Comparison of ENCODE assay signal across 12 mouse cellular contexts in the genomic region with DNA sequence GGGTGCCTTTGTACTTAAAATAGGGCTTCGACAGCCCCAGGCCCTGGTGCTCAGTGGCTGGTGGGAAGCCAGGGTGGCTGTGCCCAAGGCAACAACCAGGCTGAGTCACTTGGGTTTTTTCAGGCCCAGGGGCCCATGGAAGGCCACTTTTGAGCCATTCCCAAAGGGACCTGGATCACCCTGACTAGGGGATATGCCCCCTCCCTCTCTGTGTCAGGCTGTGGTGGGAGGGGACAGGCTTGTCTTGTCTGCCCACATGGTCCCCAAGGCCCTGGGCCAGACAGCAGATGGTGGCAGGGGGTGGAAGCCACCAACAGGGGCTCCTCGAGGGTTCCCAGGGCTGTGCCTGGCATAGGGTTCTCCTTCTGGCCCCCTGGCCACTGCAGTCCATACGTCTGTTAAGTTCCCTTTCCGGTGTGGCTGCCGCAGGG. TPM values are rescaled to one million over a fixed set of nuclear protein-coding genes. Genes with fewer than 3 reads are reported as not detected.
A peak's percentile ranks its signal among the peaks of the same experiment; 100 is the strongest.
DNase-seq lines count a peak whose midpoint lies in the region; ATAC-seq and TF ChIP-seq lines count a peak whose summit lies in the region.
"Had no signal": no experiment of that assay in that cellular context is flagged by ENCODE, and none has a peak within 500 bp of the region (broad histone marks: within the 10 kb centered on the region; RNA-seq: fewer than 3 reads in every experiment).

No protein-coding gene starts in this region.

- DNase-seq in cerebellum, adult 2 months = peak; percentile 64 to 70
- no peak for DNase-seq in cerebellum, adult 8-10 months
- no peak for DNase-seq in ovary, postnatal 10 days (ENCODE audit: low spot score)
- DNase-seq: embryo, embryonic 11 days; kidney, adult 11 months had no signal

- H3K9me3 ChIP-seq in midbrain, embryonic 12.5 days = no peaks in the 10 kb centered on the region; the same call in 1 of the 2 replicates
- no peaks in the 10 kb centered on the region for H3K9me3 ChIP-seq in midbrain, embryonic 15.5 days
- H3K9me3 ChIP-seq in forebrain, embryonic 16.5 days (ENCODE audit: control insufficient read depth, low read length) = no peaks in the 10 kb centered on the region
- no peaks in the 10 kb centered on the region for H3K9me3 ChIP-seq in stomach, embryonic 14.5 days (ENCODE audit: control insufficient read depth, low read depth, low read length)
- H3K9me3 ChIP-seq: lung, embryonic 15.5 days had no signal

- H3K9ac ChIP-seq in midbrain, embryonic 12.5 days (replicated peaks) = no peak overlapping the region
- H3K9ac ChIP-seq in midbrain, embryonic 15.5 days = no peak overlapping the region
- H3K9ac ChIP-seq in forebrain, embryonic 16.5 days (replicated peaks; ENCODE audit: low read depth, low read length) = no peak overlapping the region
- H3K9ac ChIP-seq in stomach, embryonic 14.5 days (replicated peaks; ENCODE audit: low read depth, low read length) = no peak overlapping the region
- H3K9ac ChIP-seq: lung, embryonic 15.5 days had no signal

- TF ChIP-seq CTCF in cerebellum, adult 2 months (IDR thresholded peaks at IDR 0.05; ENCODE audit: borderline replicate concordance, insufficient read depth, low read depth, low read length) = no peak

- no peak for TF ChIP-seq POLR2A in cerebellum, adult 2 months (IDR thresholded peaks at IDR 0.05; ENCODE audit: borderline replicate concordance, insufficient read depth, low read length)

- H3K4me3 ChIP-seq in cerebellum, adult 2 months (replicated peaks; ENCODE audit: insufficient read depth, low read depth, low read length) = no peak overlapping the region
- no peak overlapping the region for H3K4me3 ChIP-seq in midbrain, embryonic 12.5 days
- H3K4me3 ChIP-seq in midbrain, embryonic 15.5 days = no peak overlapping the region
- H3K4me3 ChIP-seq in forebrain, embryonic 16.5 days (replicated peaks; ENCODE audit: low read length) = no peak overlapping the region
- no peak overlapping the region for H3K4me3 ChIP-seq in stomach, embryonic 14.5 days (ENCODE audit: low read depth, low read length)
- H3K4me3 ChIP-seq: lung, embryonic 15.5 days had no signal

- ATAC-seq in midbrain, embryonic 12.5 days (ENCODE audit: low FRiP score, low read depth) = no peak
- ATAC-seq in midbrain, embryonic 15.5 days (replicated peaks) = no peak
- peak; percentile 7; the same call in 1 of the 2 replicates for ATAC-seq in forebrain, embryonic 16.5 days
- no peak for ATAC-seq in stomach, embryonic 14.5 days (ENCODE audit: insufficient number of reproducible peaks, insufficient read depth, low FRiP score, low read depth)
- ATAC-seq in monocyte, adult 5-6 weeks (replicated peaks; ENCODE audit: insufficient number of reproducible peaks, low FRiP score, low TSS enrichment, poor library complexity, severe bottlenecking) = no peak

- H3K27me3 ChIP-seq in cerebellum, adult 2 months (ENCODE audit: control insufficient read depth, insufficient read depth, low read length) = no peaks in the 10 kb centered on the region
- no peaks in the 10 kb centered on the region for H3K27me3 ChIP-seq in midbrain, embryonic 12.5 days
- no peaks in the 10 kb centered on the region for H3K27me3 ChIP-seq in midbrain, embryonic 15.5 days (replicated peaks)
- H3K27me3 ChIP-seq in forebrain, embryonic 16.5 days (replicated peaks; ENCODE audit: control insufficient read depth, insufficient read depth, low read length) = no peaks in the 10 kb centered on the region
- no peaks in the 10 kb centered on the region for H3K27me3 ChIP-seq in stomach, embryonic 14.5 days (ENCODE audit: control insufficient read depth, insufficient read depth, low read length)
- H3K27me3 ChIP-seq: CH12.LX; lung, embryonic 15.5 days had no signal

- H3K36me3 ChIP-seq in midbrain, embryonic 12.5 days = peaks cover 45% of the 10 kb centered on the region
- H3K36me3 ChIP-seq in midbrain, embryonic 15.5 days (replicated peaks) = peaks cover 27% of the 10 kb centered on the region
- peaks cover 25% of the 10 kb centered on the region for H3K36me3 ChIP-seq in forebrain, embryonic 16.5 days (ENCODE audit: control insufficient read depth, insufficient read depth)
- peaks cover 41% of the 10 kb centered on the region for H3K36me3 ChIP-seq in stomach, embryonic 14.5 days (ENCODE audit: control insufficient read depth, insufficient read depth, low read length)

- WGBS in cerebellum, adult 2 months = 7% methylated on average over 5 of the region's 5 CpGs
- WGBS in midbrain, embryonic 12.5 days = 75% methylated on average over 5 of the region's 5 CpGs
- WGBS in midbrain, embryonic 15.5 days = 57% methylated on average over 5 of the region's 5 CpGs
- WGBS in forebrain, embryonic 16.5 days = 53% methylated on average over 5 of the region's 5 CpGs
- WGBS in stomach, embryonic 14.5 days = 75% methylated on average over 5 of the region's 5 CpGs

- H3K27ac ChIP-seq in cerebellum, adult 2 months (ENCODE audit: insufficient read depth, low read length) = peak overlapping the region; percentile 64
- peak overlapping the region; percentile 20; the same call in 1 of the 2 replicates for H3K27ac ChIP-seq in midbrain, embryonic 12.5 days (replicated peaks)
- no peak overlapping the region; the same call in 1 of the 2 replicates for H3K27ac ChIP-seq in midbrain, embryonic 15.5 days
- no peak overlapping the region for H3K27ac ChIP-seq in forebrain, embryonic 16.5 days (ENCODE audit: low read length)
- peak overlapping the region; percentile 44; the same call in 1 of the 2 replicates for H3K27ac ChIP-seq in stomach, embryonic 14.5 days (ENCODE audit: low read length)
- H3K27ac ChIP-seq: lung, embryonic 15.5 days had no signal

- H3K4me2 ChIP-seq in midbrain, embryonic 12.5 days (replicated peaks) = 0 out of 2 replicates have a peak overlapping the region, but pooled peaks have one; percentile 2
- no peak overlapping the region for H3K4me2 ChIP-seq in midbrain, embryonic 15.5 days
- H3K4me2 ChIP-seq in forebrain, embryonic 16.5 days (ENCODE audit: low read length) = no peak overlapping the region
- no peak overlapping the region for H3K4me2 ChIP-seq in stomach, embryonic 14.5 days (replicated peaks; ENCODE audit: low read depth, low read length)
- H3K4me2 ChIP-seq: lung, embryonic 15.5 days had no signal

- peaks cover 54% of the 10 kb centered on the region for H3K4me1 ChIP-seq in cerebellum, adult 2 months (ENCODE audit: control insufficient read depth, insufficient read depth, low read length)
- peaks cover 45% of the 10 kb centered on the region for H3K4me1 ChIP-seq in midbrain, embryonic 12.5 days
- H3K4me1 ChIP-seq in midbrain, embryonic 15.5 days = peaks cover 49% of the 10 kb centered on the region
- peaks cover 42% of the 10 kb centered on the region for H3K4me1 ChIP-seq in forebrain, embryonic 16.5 days (replicated peaks; ENCODE audit: control insufficient read depth, insufficient read depth, low read length)
- H3K4me1 ChIP-seq in stomach, embryonic 14.5 days (ENCODE audit: control insufficient read depth, insufficient read depth, low read length) = peaks cover 44% of the 10 kb centered on the region

RNA-seq across cellular contexts. Expression of a gene that starts 7.5 kb away (rescaled TPM):
- 61.6 and 62.9 TPM in 2 replicates for polyA plus RNA-seq in cerebellum, adult 2 months (2012; rRNA removed)
- 14.6 and 15.9 TPM in 2 replicates for polyA plus RNA-seq in midbrain, embryonic 12.5 days (2016; fragmentation: Nextera tagmentation; extraction: Ambion mirVana)
- polyA plus RNA-seq in midbrain, embryonic 15.5 days (2015; fragmentation: Nextera tagmentation; extraction: Ambion mirVana) = 16.2 and 16.7 TPM in 2 replicates
- polyA plus RNA-seq in forebrain, embryonic 16.5 days (2015; fragmentation: Nextera tagmentation; extraction: Ambion mirVana) = 11.6 and 11.8 TPM in 2 replicates
- 25.5 and 27.4 TPM in 2 replicates for polyA plus RNA-seq in stomach, embryonic 14.5 days (2014; fragmentation: Nextera tagmentation; extraction: Ambion mirVana)
- total RNA-seq in monocyte, adult 5-6 weeks (2017) = 28.4 to 40.6 TPM (median 30.5 TPM) in 3 replicates

RNA-seq across cellular contexts. Expression of a gene that starts 25.2 kb away (rescaled TPM):
- polyA plus RNA-seq in cerebellum, adult 2 months (2012; rRNA removed) = 34.8 and 36.0 TPM in 2 replicates
- polyA plus RNA-seq in midbrain, embryonic 12.5 days (2016; fragmentation: Nextera tagmentation; extraction: Ambion mirVana) = 58.6 and 64.9 TPM in 2 replicates
- 59.2 and 66.3 TPM in 2 replicates for polyA plus RNA-seq in midbrain, embryonic 15.5 days (2015; fragmentation: Nextera tagmentation; extraction: Ambion mirVana)
- 48.5 and 62.7 TPM in 2 replicates for polyA plus RNA-seq in forebrain, embryonic 16.5 days (2015; fragmentation: Nextera tagmentation; extraction: Ambion mirVana)
- 32.7 and 40.9 TPM in 2 replicates for polyA plus RNA-seq in stomach, embryonic 14.5 days (2014; fragmentation: Nextera tagmentation; extraction: Ambion mirVana)
- total RNA-seq in monocyte, adult 5-6 weeks (2017) = 13.0 to 24.9 TPM (median 21.2 TPM) in 3 replicates

RNA-seq across cellular contexts. Expression of a gene that starts 33.9 kb away (rescaled TPM):
- polyA plus RNA-seq in cerebellum, adult 2 months (2012; rRNA removed) = 1,163 and 1,164 TPM in 2 replicates
- polyA plus RNA-seq in midbrain, embryonic 12.5 days (2016; fragmentation: Nextera tagmentation; extraction: Ambion mirVana) = 531 and 534 TPM in 2 replicates
- 588 and 606 TPM in 2 replicates for polyA plus RNA-seq in midbrain, embryonic 15.5 days (2015; fragmentation: Nextera tagmentation; extraction: Ambion mirVana)
- 652 and 674 TPM in 2 replicates for polyA plus RNA-seq in forebrain, embryonic 16.5 days (2015; fragmentation: Nextera tagmentation; extraction: Ambion mirVana)
- 416 and 434 TPM in 2 replicates for polyA plus RNA-seq in stomach, embryonic 14.5 days (2014; fragmentation: Nextera tagmentation; extraction: Ambion mirVana)
- 1,029 to 1,258 TPM (median 1,077 TPM) in 3 replicates for total RNA-seq in monocyte, adult 5-6 weeks (2017)

RNA-seq across cellular contexts. Expression of a gene that starts 36.9 kb away (rescaled TPM):
- polyA plus RNA-seq in cerebellum, adult 2 months (2012; rRNA removed) = 161 and 187 TPM in 2 replicates
- 245 and 248 TPM in 2 replicates for polyA plus RNA-seq in midbrain, embryonic 12.5 days (2016; fragmentation: Nextera tagmentation; extraction: Ambion mirVana)
- 258 and 270 TPM in 2 replicates for polyA plus RNA-seq in midbrain, embryonic 15.5 days (2015; fragmentation: Nextera tagmentation; extraction: Ambion mirVana)
- 210 and 213 TPM in 2 replicates for polyA plus RNA-seq in forebrain, embryonic 16.5 days (2015; fragmentation: Nextera tagmentation; extraction: Ambion mirVana)
- 164 and 167 TPM in 2 replicates for polyA plus RNA-seq in stomach, embryonic 14.5 days (2014; fragmentation: Nextera tagmentation; extraction: Ambion mirVana)
- total RNA-seq in monocyte, adult 5-6 weeks (2017) = 62.4 to 77.3 TPM (median 66.5 TPM) in 3 replicates

RNA-seq across cellular contexts. Expression of a gene that starts 40.2 kb away (rescaled TPM):
- polyA plus RNA-seq in cerebellum, adult 2 months (2012; rRNA removed) = 70.7 and 73.0 TPM in 2 replicates
- polyA plus RNA-seq in midbrain, embryonic 12.5 days (2016; fragmentation: Nextera tagmentation; extraction: Ambion mirVana) = 77.3 and 79.6 TPM in 2 replicates
- polyA plus RNA-seq in midbrain, embryonic 15.5 days (2015; fragmentation: Nextera tagmentation; extraction: Ambion mirVana) = 66.3 and 67.3 TPM in 2 replicates
- 55.1 and 56.9 TPM in 2 replicates for polyA plus RNA-seq in forebrain, embryonic 16.5 days (2015; fragmentation: Nextera tagmentation; extraction: Ambion mirVana)
- 48.9 and 58.7 TPM in 2 replicates for polyA plus RNA-seq in stomach, embryonic 14.5 days (2014; fragmentation: Nextera tagmentation; extraction: Ambion mirVana)
- 30.4 to 45.3 TPM (median 37.3 TPM) in 3 replicates for total RNA-seq in monocyte, adult 5-6 weeks (2017)

Comparison
In these comparisons a context has a peak if more than half of its experiments do, and no peak if none do; other contexts are left out.
1. DNase-seq: peak in cerebellum, adult 2 months (2 of 2); none in cerebellum, adult 8-10 months (single experiment) and ovary, postnatal 10 days (single experiment).
2. H3K27ac ChIP-seq: peak in cerebellum, adult 2 months (single experiment), midbrain, embryonic 12.5 days (single experiment) and stomach, embryonic 14.5 days (single experiment); none in midbrain, embryonic 15.5 days (single experiment) and forebrain, embryonic 16.5 days (single experiment).